Mouse (Mus musculus) stomach, postnatal 0 days (tissue): ENCODE results near the gene Rpl5.

Experiments used
- CTCF ChIP-seq: IDR thresholded peaks from 2 replicates; pipeline ENCODE4 v1.5.1; 2016; ENCODE audit warnings: antibody characterized with exemption, low read depth, mild to moderate bottlenecking, moderate library complexity
- EP300 ChIP-seq: optimal IDR thresholded peaks from 2 replicates; pipeline ENCODE3; 2016; ENCODE audit warnings: antibody characterized with exemption

- TF ChIP-seq CTCF = no peak
- TF ChIP-seq EP300 = no peak
Measured at GRCm38 (mm10) chr5:107910084-107910616, 9.8 kb downstream of the Rpl5 start.
